Mouse (Mus musculus) lung, embryonic 16.5 days (tissue): ENCODE measurements around the gene Ccdc158. TPM values are rescaled to one million over a fixed set of nuclear protein-coding genes. Genes with fewer than 3 reads are reported as not detected.

Experiments used
- ATAC-seq: fragments of 200-750 bp; cut with Nextera tagmentation; 2 replicates; pipeline ENCODE4 v1.8.0; 2017; ENCODE audit warnings: low read depth, mild to moderate bottlenecking, moderate library complexity
- H3K27ac ChIP-seq: fragments of 300-500 bp; sonication (generic); 2 replicates; pipeline ENCODE4 v1.5.1; 2014; ENCODE audit warnings: mild to moderate bottlenecking, control low read depth, low read length
- H3K27me3 ChIP-seq: fragments of 300-500 bp; sonication (generic); 2 replicates; pipeline ENCODE4 v1.6.1; 2014; ENCODE audit warnings: low read depth, low read length, mixed read lengths; ENCODE audit not compliant: control insufficient read depth, insufficient read depth
- H3K36me3 ChIP-seq: fragments of 300-500 bp; sonication (generic); 2 replicates; pipeline ENCODE4 v1.6.1; 2014; ENCODE audit warnings: low read length; ENCODE audit not compliant: control insufficient read depth, insufficient read depth
- H3K4me1 ChIP-seq: fragments of 300-500 bp; sonication (generic); replicated peaks from 2 replicates; pipeline ENCODE4 v1.6.1; 2014; ENCODE audit warnings: low read length, mixed read lengths; ENCODE audit not compliant: control insufficient read depth, insufficient read depth
- H3K4me2 ChIP-seq: fragments of 300-500 bp; sonication (generic); 2 replicates; pipeline ENCODE4 v1.6.1; 2014; ENCODE audit warnings: low read depth, low read length, control low read depth
- H3K4me3 ChIP-seq: fragments of 300-500 bp; sonication (generic); 2 replicates; pipeline ENCODE4 v1.5.1; 2014; ENCODE audit warnings: mild to moderate bottlenecking, low read length, control low read depth
- H3K9ac ChIP-seq: fragments of 300-500 bp; sonication (generic); 2 replicates; pipeline ENCODE4 v1.6.1; 2014; ENCODE audit warnings: low read length, control low read depth
- H3K9me3 ChIP-seq: fragments of 300-500 bp; sonication (generic); 2 replicates; pipeline ENCODE4 v1.6.1; 2016; ENCODE audit warnings: low read length; ENCODE audit not compliant: control insufficient read depth
- whole genome bisulfite sequencing: fragments of 180-500 bp; shearing (Covaris S2); extraction: QIAGEN DNeasy Blood & Tissue Kit; methylation state at CpG from one replicate; pipeline ENCODE4 v1.1.7; 2014; 5-methylcytosine and 5-hydroxymethylcytosine counted together
- polyA plus RNA-seq: library from polyadenylated mRNA; unstranded; fragments of >200 nt; fragmentation: Nextera tagmentation; extraction: Ambion mirVana; gene quantifications from 2 replicates; pipeline ENCODE4 v1.2.1, GENCODE M21; 2015

Gene Ccdc158
- polyA plus RNA-seq, 1 experiment from 2014 or later, result 3.3 TPM

GRCm38 (mm10) chr5:92627896-92628295 lies 47.2 kb downstream of the Ccdc158 start:
- H3K27ac ChIP-seq, result peak overlapping the region; percentile 75
- no peak overlapping the region for H3K4me3 ChIP-seq
- no peak overlapping the region; the same call in 1 of the 2 replicates for H3K9ac ChIP-seq
- no peak overlapping the region for H3K4me2 ChIP-seq
- H3K9me3 ChIP-seq, result no peaks in the 10 kb centered on the region; the same call in 1 of the 2 replicates
- no peaks in the 10 kb centered on the region for H3K36me3 ChIP-seq
- 39% methylated on average over 7 of the region's 7 CpGs for WGBS
- peak; percentile 96 for ATAC-seq
- no peaks in the 10 kb centered on the region for H3K27me3 ChIP-seq
- peaks cover 5% of the 10 kb centered on the region; the same call in 1 of the 2 replicates for H3K4me1 ChIP-seq

GRCm38 (mm10) chr5:92621883-92622282 lies 53.2 kb downstream of the Ccdc158 start:
- H3K4me2 ChIP-seq, result no peak overlapping the region
- no peaks in the 10 kb centered on the region for H3K4me1 ChIP-seq
- H3K4me3 ChIP-seq, result no peak overlapping the region
- 52% methylated on average over 5 of the region's 5 CpGs for WGBS
- H3K27me3 ChIP-seq, result no peaks in the 10 kb centered on the region
- no peak overlapping the region for H3K9ac ChIP-seq
- peak overlapping the region; percentile 55 for H3K27ac ChIP-seq
- peak; percentile 74 for ATAC-seq
- H3K9me3 ChIP-seq, result no peaks in the 10 kb centered on the region; the same call in 1 of the 2 replicates
- no peaks in the 10 kb centered on the region for H3K36me3 ChIP-seq

GRCm38 (mm10) chr5:92612756-92613155 lies 62.3 kb downstream of the Ccdc158 start:
- no peak overlapping the region for H3K4me2 ChIP-seq
- H3K4me3 ChIP-seq, result no peak overlapping the region
- no peaks in the 10 kb centered on the region for H3K4me1 ChIP-seq
- H3K27ac ChIP-seq, result no peak overlapping the region
- H3K27me3 ChIP-seq, result no peaks in the 10 kb centered on the region
- ATAC-seq, result no peak
- 88% methylated on average over 4 of the region's 4 CpGs for WGBS
- no peaks in the 10 kb centered on the region for H3K9me3 ChIP-seq
- H3K9ac ChIP-seq, result no peak overlapping the region
- no peaks in the 10 kb centered on the region for H3K36me3 ChIP-seq

DNA sequence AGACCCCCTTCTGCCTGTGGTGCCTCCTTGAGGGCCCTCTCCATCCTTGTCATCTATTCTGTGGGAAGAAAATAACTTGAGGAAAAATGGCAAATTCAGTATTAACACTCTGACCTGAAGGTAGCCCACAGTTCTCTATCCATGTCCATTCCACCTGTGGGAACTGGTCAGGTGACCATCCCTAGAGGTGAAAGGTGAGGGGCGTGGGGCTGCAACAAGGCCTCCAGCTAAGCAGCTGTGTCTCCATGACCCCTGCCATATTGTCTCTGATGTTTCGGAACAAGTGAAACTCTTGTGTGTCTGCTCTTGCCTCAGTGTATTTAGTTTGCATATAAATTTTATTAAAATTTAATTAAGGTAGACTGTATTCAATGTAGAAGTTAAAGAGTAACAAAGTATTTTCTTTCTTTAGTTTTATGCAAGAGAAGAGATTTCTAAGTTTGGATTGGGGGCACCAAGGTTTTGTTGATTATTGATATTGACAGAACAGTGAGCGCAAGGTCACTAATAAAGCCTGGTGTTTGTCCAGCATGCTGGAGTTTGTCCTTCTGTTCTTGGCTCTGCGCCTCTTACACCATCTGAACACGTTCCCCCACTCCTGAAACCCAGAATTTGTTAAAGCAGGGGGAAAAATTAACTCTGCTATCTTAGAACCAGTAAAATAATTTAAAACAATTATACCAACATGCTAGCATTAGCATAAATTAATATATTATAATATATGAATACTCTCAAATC lies 67.4 kb downstream of the Ccdc158 start:
- Histone ChIP-seq H3K27me3 (no peaks in the 10 kb centered on the region), H3K27ac (no peak overlapping the region), H3K9me3 (no peaks in the 10 kb centered on the region), H3K4me2 (no peak overlapping the region), H3K4me3 (no peak overlapping the region), H3K4me1 (peaks cover 22% of the 10 kb centered on the region), H3K9ac (no peak overlapping the region), H3K36me3 (peaks cover 15% of the 10 kb centered on the region)
- 85% methylated on average over 5 of the region's 5 CpGs for whole genome bisulfite sequencing
- no peak for ATAC-seq

GRCm38 (mm10) chr5:92604452-92605247 lies 70.4 kb downstream of the Ccdc158 start:
- ATAC-seq, result peak; percentile 71
- Histone ChIP-seq H3K27ac (peak overlapping the region; percentile 91), H3K9me3 (no peaks in the 10 kb centered on the region), H3K4me3 (peak overlapping the region; percentile 66), H3K9ac (peak overlapping the region; percentile 82), H3K4me2 (peak overlapping the region; percentile 68), H3K36me3 (peaks cover 15% of the 10 kb centered on the region), H3K27me3 (no peaks in the 10 kb centered on the region), H3K4me1 (peaks cover 22% of the 10 kb centered on the region)
- 19% methylated on average over 10 of the region's 10 CpGs for WGBS

GRCm38 (mm10) chr5:92602691-92603690 lies 72.1 kb downstream of the Ccdc158 start, which contains the start of gene Stbd1:
Gene Stbd1 (plus strand): TSS chr5:92603041.
- WGBS, result 0% methylated on average over 52 of the region's 69 CpGs
- Histone ChIP-seq H3K27ac (peak within 1 kb of the TSS; percentile 91), H3K36me3 (peaks cover 15% of the 10 kb centered on the region), H3K27me3 (no peaks in the 10 kb centered on the region), H3K9ac (peak within 1 kb of the TSS; percentile 82), H3K9me3 (no peaks in the 10 kb centered on the region), H3K4me1 (peaks cover 22% of the 10 kb centered on the region), H3K4me2 (peak within 1 kb of the TSS; percentile 68), H3K4me3 (peak within 1 kb of the TSS; percentile 66)
- ATAC-seq, result peak; percentile 91

- H3K9me3 ChIP-seq, result no peaks in the 10 kb centered on the region
- no peak overlapping the region for H3K9ac ChIP-seq
- 56% methylated on average over 10 of the region's 10 CpGs for WGBS
- peaks cover 2% of the 10 kb centered on the region; the same call in 1 of the 2 replicates for H3K4me1 ChIP-seq
- no peak overlapping the region for H3K4me2 ChIP-seq
- no peaks in the 10 kb centered on the region for H3K36me3 ChIP-seq
- no peak overlapping the region for H3K27ac ChIP-seq
- H3K27me3 ChIP-seq, result no peaks in the 10 kb centered on the region
- ATAC-seq, result no peak
- no peak overlapping the region for H3K4me3 ChIP-seq
These were observed 76.0 kb downstream of the Ccdc158 start for GRCm38 (mm10) chr5:92599030-92599429.

GRCm38 (mm10) chr5:92596865-92597264 lies 78.2 kb downstream of the Ccdc158 start:
- Histone ChIP-seq H3K27ac (no peak overlapping the region), H3K36me3 (no peaks in the 10 kb centered on the region), H3K4me1 (no peaks in the 10 kb centered on the region), H3K9me3 (no peaks in the 10 kb centered on the region), H3K4me2 (no peak overlapping the region), H3K27me3 (no peaks in the 10 kb centered on the region), H3K9ac (no peak overlapping the region), H3K4me3 (no peak overlapping the region)
- ATAC-seq, result no peak
- WGBS, result 80% methylated on average over 8 of the region's 8 CpGs
